Mouse (Mus musculus) frontal cortex, postnatal 10 days (tissue): ENCODE data around the gene Rtraf.

ENCODE experiments used
- DNase-seq, 2 experiments: peaks; one replicate each; pipeline ENCODE4 v3.0.0; 2022; ENCODE audit warnings: low spot score in 2 of 2, mixed read lengths in 1 of 2

Gene Rtraf

GRCm38 (mm10) chr14:19800485-19800884, 23.1 kb downstream of the Rtraf start:
- DNase-seq, result no peak

DNA sequence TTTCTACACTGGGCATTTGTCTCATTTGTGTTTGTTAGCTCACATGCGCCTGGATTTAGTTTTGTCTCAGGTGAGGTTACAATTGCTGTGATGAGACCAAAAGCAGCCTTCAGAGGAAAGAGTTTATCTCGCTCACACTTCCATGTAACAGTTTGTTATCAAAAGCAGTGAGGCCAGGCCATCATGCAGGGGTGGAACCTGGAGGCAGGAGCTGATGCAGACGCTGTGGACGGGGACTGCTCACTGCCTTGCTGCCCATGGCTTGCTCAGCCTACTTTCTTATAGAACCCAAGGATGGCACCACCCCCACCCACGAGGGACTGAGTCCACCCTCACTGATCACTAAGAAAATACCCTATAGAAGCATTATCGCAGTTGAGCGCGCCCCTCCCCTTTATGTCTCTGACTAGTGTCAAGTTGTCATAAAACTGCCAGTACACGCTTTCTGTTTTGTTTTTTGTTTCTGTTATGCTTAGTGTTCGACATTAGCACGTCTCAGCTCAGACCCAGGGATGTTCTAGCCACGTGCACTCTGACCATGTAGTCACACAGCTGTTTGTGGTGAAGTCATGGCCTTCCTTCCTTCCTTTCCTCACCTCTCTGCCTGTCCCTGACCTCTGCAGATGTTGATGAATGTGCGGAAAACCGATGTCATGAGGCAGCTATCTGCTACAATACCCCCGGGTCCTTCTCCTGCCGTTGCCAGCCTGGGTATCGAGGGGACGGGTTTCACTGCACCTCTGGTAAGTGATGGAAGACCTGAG, 26.9 kb downstream of the Rtraf start:
- no peak for DNase-seq

DNA sequence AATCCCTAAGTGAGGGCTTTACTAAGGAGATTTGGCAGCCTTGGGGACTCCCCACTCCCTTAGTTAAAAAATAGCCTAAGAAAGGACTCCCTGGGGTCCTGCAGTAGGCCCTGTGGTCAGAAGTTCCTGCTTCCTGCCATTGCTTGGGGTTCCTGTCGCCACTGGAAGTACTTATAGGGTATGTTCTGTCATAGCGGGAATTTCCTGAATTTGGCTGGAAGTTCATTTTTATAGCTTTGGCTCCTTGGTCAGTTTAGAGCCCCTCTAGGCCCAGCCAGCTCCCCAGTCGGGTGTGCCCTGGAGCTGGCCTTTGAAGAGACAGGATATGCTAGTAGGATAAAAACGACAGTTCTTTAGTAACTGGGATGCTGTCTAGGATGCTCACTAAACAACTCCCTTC, 28.7 kb downstream of the Rtraf start:
- DNase-seq, result no peak

- no peak for DNase-seq
Measured at GRCm38 (mm10) chr14:19788443-19788842, 35.2 kb downstream of the Rtraf start.

- DNase-seq, result no peak
Measured at GRCm38 (mm10) chr14:19785797-19786588, 37.6 kb downstream of the Rtraf start.

DNA sequence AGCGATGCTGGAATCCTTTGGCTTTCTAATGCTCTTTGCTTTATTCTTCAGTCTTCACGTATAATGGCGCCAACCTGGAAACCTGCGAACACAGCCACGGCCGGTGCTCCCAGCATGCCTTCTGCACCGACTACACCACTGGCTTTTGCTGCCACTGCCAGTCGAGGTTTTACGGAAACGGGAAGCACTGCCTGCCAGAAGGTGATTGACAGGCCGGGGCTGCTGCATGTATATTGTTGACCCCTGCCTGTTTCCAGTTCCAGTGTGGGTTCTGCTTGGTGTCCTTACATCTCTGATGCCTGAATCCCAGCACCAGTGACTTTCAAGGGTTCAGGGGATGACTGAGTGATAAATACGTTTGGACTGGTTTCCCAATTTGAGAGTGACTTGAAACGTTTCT, 45.7 kb downstream of the Rtraf start:
- no peak for DNase-seq

DNA sequence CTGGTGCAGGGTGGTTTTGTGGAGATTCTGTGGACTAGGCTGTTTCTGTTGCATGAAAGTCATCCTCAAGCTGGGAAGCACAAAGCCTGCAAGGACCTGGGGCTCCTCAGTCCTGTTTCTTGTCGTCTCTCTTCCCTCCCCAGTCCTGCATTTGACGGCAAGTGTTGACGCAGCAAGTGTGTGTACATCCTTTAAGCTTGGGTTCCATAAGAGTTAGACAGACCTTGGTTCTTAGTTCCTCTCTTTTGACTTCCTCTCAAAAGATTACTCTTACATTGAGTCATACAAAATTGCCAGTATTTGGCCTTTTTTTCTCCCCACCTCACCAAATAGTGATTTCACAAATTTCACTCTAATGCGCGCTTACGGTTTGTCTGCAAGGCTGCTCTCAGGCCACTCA, 46.3 kb downstream of the Rtraf start:
- DNase-seq, result no peak

DNA sequence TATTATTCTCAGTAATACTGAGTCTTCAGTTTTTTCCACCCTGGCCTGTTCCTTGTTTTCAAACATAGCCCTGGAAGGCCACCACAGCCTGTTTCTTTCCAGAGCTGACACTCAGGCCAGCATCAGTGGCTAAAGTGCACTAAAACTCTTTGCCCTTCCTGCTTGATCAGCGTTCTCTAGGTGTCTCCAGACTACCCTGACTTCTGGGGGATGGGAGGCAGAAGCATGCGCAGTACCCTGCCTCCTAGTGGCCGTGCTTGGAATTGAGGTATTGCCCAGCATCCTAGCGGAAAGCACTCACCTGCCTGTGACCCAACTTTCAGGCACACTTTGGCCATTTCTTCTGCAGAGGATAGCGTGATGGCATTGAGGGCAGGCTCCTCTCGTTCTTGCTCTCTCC, 46.7 kb downstream of the Rtraf start:
- peak in 1 of 2 experiments; percentile 36 for DNase-seq

GRCm38 (mm10) chr14:19776179-19776578, 47.4 kb downstream of the Rtraf start:
- DNase-seq, result no peak

DNA sequence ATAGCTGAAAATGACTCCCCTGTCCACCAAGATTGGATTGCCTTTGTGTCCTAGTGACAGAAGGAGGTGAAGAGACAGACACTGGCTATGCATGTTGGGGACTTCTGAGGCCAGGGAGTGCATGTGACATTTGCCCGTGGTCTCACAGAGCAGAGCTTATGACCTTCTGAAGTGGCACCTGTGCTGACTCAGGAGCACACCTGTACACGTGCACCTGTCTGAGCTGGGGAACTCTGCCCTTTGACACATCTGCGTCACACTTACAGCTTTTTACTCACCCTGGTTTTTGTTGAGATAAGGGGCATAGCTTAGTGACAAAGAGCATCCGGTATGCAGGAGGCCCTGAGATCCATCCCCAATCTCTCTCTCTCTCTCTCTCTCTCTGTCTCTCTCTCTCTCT, 48.1 kb downstream of the Rtraf start:
- no peak for DNase-seq

DNA sequence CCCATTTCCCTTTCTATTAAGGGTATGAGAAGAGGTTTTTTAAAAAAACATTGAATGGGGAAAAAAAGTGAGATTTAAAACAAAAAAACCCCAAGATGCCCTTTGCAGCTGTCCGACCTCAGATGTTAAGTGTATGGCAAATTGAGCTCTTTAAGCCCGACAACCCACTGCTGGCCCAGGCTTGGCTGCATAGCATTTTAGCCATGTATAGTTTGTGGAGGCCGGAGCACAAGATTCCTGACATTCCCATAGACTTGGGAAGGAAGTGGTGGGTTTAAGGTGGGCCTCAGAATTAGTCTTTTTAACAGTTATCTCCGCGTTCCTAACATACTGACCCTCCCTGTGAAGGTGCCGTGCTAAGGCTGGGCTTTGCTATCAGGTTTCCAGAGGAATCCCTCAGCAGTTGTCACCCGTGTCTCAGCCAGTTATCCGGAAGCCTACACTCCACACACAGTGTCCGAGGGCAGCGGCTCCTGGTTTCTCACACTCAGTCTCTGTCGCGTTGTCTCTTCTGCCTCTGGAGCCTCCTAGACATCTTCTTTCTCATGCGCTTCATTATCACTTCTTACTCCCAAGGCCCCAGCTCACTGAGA, 49.5 kb downstream of the Rtraf start:
- no peak for DNase-seq

DNA sequence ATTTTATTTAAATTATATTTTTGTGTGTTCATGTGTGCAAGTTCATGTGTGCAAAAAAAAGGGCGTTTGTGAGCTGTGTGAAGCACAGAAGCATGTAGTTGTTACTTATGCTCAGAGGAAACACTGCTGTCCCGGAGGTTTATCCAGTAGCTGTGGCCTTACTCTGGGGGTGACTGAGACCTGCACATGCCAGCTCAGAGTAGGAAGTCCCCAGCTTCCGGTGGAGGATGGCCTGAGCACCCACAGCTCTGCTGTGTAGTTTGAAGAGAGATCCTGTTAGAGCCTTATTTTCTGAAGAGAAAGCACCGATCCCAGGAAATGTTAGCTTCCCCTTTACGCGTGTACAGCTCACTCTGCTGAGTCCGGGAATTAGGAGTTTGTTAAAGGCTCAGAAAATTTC, 52.5 kb downstream of the Rtraf start:
- DNase-seq, result no peak

DNA sequence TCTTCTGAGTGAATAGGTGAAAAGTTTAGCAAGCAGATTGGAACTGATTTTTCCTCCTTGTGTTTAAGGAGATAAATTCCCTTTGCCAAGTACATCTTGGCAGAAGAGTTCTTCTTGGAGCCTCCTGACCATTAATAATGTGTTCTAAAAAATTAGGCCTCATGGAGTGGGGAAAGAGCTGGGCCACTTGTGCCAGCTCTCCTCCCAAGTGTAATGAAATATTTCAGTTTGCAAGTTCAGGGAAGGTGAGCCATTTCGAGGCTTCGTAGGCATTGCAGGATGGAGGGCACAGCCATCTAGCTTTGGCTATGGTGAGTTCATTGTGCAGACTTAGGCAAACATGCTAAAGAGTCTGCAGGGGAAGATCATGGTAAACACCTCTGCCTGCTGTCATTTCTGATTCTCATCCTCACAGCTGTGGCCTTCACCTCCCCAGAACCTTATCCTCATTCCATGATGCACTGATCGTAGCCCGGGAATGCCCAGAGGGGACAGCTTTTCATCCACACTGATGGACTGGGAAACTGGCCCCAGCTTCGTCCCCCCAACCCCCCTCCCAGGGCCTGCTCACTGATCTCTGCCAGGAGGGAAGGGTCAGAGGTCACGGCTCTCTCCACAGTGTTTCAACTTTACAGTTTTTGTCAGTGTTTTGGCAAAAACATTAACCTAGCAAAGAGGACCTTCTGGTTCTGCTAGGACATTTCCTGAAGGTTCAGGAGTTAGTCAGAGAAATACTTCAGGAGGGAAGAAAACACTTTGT, 54.0 kb downstream of the Rtraf start:
- DNase-seq, result no peak

GRCm38 (mm10) chr14:19768648-19769047, 55.0 kb downstream of the Rtraf start:
- no peak for DNase-seq

- DNase-seq, result no peak
Measured at GRCm38 (mm10) chr14:19766380-19766649, 57.3 kb downstream of the Rtraf start.

DNA sequence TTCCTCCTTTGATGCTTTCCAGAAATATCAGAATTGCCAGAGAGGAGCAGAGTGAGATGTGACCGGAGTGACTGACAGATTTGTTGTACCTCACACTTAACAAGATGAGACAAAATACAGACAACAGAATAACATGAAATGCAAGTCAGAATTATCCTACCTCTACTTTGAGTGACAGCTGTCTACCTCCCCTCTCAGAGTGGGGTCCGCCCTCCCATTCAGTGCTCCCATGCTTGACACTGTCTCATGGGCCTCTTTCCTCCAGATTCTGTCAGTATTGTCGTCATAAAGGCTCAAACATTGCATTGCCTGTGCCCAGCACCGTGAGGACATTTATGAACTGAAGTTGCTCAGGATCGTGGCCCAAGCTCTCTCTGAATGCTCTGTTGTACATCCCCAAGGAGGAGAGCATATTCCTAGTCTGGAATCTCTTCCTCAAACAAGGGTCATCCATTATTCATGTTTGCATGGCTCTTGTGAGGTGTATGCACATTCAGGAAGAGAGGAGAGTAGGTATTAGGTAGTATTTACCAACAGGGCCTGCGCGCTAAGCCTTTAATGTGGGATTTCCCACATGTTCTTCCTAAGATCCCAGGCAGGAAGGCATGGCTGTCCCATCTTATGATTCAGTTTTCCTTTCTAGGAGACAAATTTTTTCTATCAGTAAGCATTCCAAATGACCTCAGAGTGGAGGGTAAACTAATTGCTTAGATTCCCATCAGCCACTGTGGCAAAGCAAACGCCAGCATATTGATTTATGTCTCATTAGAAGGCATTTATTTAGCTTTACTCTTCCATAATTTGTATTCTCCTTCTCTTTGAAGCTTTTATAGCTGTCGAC, 57.9 kb downstream of the Rtraf start:
- DNase-seq, result no peak

DNA sequence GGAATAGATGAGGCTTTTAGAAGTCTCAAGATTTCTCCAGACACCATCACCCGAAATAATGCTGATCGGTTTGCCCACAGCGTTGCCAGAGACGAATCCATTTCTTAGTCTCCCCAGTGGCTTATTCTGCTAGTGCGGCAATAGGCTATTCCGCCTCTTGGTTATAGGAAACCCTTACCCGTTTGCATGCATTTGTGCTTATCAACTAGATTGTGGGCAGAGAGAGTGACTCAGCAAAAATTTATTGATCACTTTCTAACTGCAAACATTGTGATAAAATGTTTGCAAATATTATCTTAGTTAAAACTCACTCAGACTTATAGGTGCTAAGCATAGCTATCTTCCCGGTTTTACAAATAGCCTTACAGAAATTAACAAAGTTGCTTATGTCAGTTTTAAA, 59.3 kb downstream of the Rtraf start:
- no peak for DNase-seq

- no peak for DNase-seq
Measured at GRCm38 (mm10) chr14:19763527-19763926, 60.1 kb downstream of the Rtraf start.

DNA sequence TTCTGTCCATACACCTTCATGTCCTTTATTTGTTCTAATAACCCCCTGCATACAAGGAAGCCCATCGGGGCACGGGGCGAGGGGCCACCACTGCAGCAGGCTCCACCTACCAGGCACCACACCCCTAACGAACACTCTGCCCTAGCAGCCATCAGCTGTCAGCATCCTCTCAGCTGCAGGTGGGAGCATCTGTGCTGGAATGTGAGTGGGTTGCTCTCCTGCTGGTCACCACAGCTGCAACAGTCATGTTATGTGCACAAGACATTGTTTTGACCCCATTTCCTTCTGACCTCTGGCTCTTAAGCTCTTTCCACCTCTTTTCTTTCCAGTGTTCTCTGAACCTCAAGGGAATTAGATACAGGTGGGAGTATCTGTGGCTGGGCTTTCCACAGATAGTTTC, 61.6 kb downstream of the Rtraf start:
- DNase-seq, result no peak
